Mouse (Mus musculus) MEL (cell line): ENCODE measurements at regions not wholly inside any gene's neighbourhood (a gene's known extent, or its start where the extent isn't known, plus 50 kb on each side); places are given as distances from the start of the nearest gene placed in this dataset.

Experiments
- DNase-seq: peaks from one replicate; pipeline ENCODE4 v3.0.0; 2011; ENCODE audit warnings: low read depth, low spot score
- H3K27ac ChIP-seq: 2 replicates; pipeline ENCODE4 v1.5.1; 2012; ENCODE audit warnings: low read depth, mild to moderate bottlenecking, control low read depth, low read length, moderate library complexity; ENCODE audit not compliant: control insufficient read depth
- H3K27me3 ChIP-seq, 2 experiments: fragments of 150-350 bp in 1 of 2; sonication (generic) in 1 of 2; 2 replicates each; pipeline ENCODE4 v1.6.1; 2012; ENCODE audit warnings: low read length in 2 of 2, mild to moderate bottlenecking in 2 of 2, improper control_type of control experiment in 1 of 2, moderate library complexity in 1 of 2; ENCODE audit not compliant: insufficient read depth in 2 of 2, control insufficient read depth in 1 of 2
- H3K36me3 ChIP-seq, 2 experiments: 2 replicates each; pipeline ENCODE4 v1.6.1; 2012 to 2014; ENCODE audit warnings: low read length in 2 of 2, improper control_type of control experiment in 1 of 2, inconsistent platforms in 1 of 2, mild to moderate bottlenecking in 1 of 2; ENCODE audit not compliant: insufficient read depth in 2 of 2, control insufficient read depth in 1 of 2
- H3K4me1 ChIP-seq, 2 experiments: fragments of 150-350 bp in 1 of 2; sonication (generic) in 1 of 2; 2 replicates each; pipeline ENCODE4 v1.6.1; 2012; ENCODE audit warnings: low read length in 2 of 2, improper control_type of control experiment in 1 of 2, mild to moderate bottlenecking in 1 of 2; ENCODE audit not compliant: insufficient read depth in 2 of 2, control insufficient read depth in 1 of 2
- H3K4me3 ChIP-seq, 2 experiments: fragments of 150-350 bp in 1 of 2; sonication (generic) in 1 of 2; 2 replicates each; pipeline ENCODE4 v1.5.1; 2012; ENCODE audit warnings: low read depth in 2 of 2, low read length in 2 of 2, mild to moderate bottlenecking in 2 of 2, moderate library complexity in 2 of 2, control low read depth in 1 of 2, improper control_type of control experiment in 1 of 2; ENCODE audit not compliant: control insufficient read depth in 1 of 2, insufficient read depth in 1 of 2
- H3K79me2 ChIP-seq: 2 replicates; pipeline ENCODE4 v1.6.1; 2012; ENCODE audit warnings: mild to moderate bottlenecking, low read length, moderate library complexity; ENCODE audit not compliant: control insufficient read depth, poor library complexity, insufficient read depth
- H3K9ac ChIP-seq: 2 replicates; pipeline ENCODE4 v1.6.1; 2012; ENCODE audit warnings: low read depth, mild to moderate bottlenecking, control low read depth, low read length, moderate library complexity; ENCODE audit not compliant: control insufficient read depth, poor library complexity, severe bottlenecking
- H3K9me3 ChIP-seq: fragments of 150-350 bp; sonication (generic); replicated peaks from 2 replicates; pipeline ENCODE4 v1.6.1; 2012; ENCODE audit warnings: mild to moderate bottlenecking, low read length, improper control_type of control experiment, moderate library complexity; ENCODE audit not compliant: insufficient read depth
- BHLHE40 ChIP-seq: IDR thresholded peaks from 2 replicates; pipeline ENCODE4 v1.6.1; 2012; ENCODE audit warnings: low read depth, mild to moderate bottlenecking, inconsistent platforms, low read length, improper control_type of control experiment, borderline replicate concordance
- E2F4 ChIP-seq: IDR thresholded peaks from 2 replicates; pipeline ENCODE4 v1.6.1; 2011; ENCODE audit warnings: low read depth, low read length, improper control_type of control experiment, borderline replicate concordance
- EP300 ChIP-seq, 2 experiments: IDR thresholded peaks; 2 replicates each; pipeline ENCODE4 v1.6.1; 2011; ENCODE audit warnings: improper control_type of control experiment in 2 of 2, low read length in 2 of 2, low read depth in 1 of 2, mild to moderate bottlenecking in 1 of 2
- HCFC1 ChIP-seq: IDR thresholded peaks from 2 replicates; pipeline ENCODE4 v1.6.1; 2012; ENCODE audit warnings: low read depth, mild to moderate bottlenecking, inconsistent platforms, low read length, improper control_type of control experiment, moderate library complexity
- MAZ ChIP-seq: IDR thresholded peaks from 2 replicates; pipeline ENCODE4 v1.6.1; 2012; ENCODE audit warnings: low read depth, mild to moderate bottlenecking, inconsistent platforms, low read length, improper control_type of control experiment
- MEF2A ChIP-seq: IDR thresholded peaks from 2 replicates; pipeline ENCODE4 v1.6.1; 2014; ENCODE audit warnings: low read depth, mild to moderate bottlenecking, inconsistent platforms, low read length, improper control_type of control experiment; ENCODE audit not compliant: poor library complexity, insufficient replicate concordance, severe bottlenecking; ENCODE audit errors: extremely low read depth
- MXI1 ChIP-seq: IDR thresholded peaks from 2 replicates; pipeline ENCODE4 v1.6.1; 2011; ENCODE audit warnings: mild to moderate bottlenecking, low read depth, low read length, improper control_type of control experiment
- MYC ChIP-seq: IDR thresholded peaks from 2 replicates; pipeline ENCODE4 v1.6.1; 2011; ENCODE audit warnings: low read depth, mild to moderate bottlenecking, low read length, improper control_type of control experiment, moderate library complexity
- NELFE ChIP-seq: IDR thresholded peaks from 2 replicates; pipeline ENCODE4 v1.6.1; 2011; ENCODE audit warnings: low read depth, low read length, improper control_type of control experiment
- POLR2AphosphoS5 ChIP-seq: IDR thresholded peaks from 2 replicates; pipeline ENCODE4 v1.6.1; 2012; ENCODE audit warnings: low read depth, borderline replicate concordance, mild to moderate bottlenecking, inconsistent platforms, low read length, moderate library complexity, mixed read lengths
- RAD21 ChIP-seq: IDR thresholded peaks from 2 replicates; pipeline ENCODE4 v1.6.1; 2011; ENCODE audit warnings: mild to moderate bottlenecking, low read depth, low read length, improper control_type of control experiment
- SIN3A ChIP-seq: IDR thresholded peaks from 2 replicates; pipeline ENCODE4 v1.6.1; 2012; ENCODE audit warnings: low read length, improper control_type of control experiment, inconsistent platforms
- SMC3 ChIP-seq: IDR thresholded peaks from 2 replicates; pipeline ENCODE4 v1.6.1; 2011; ENCODE audit warnings: low read depth, low read length, improper control_type of control experiment
- TAL1 ChIP-seq: IDR thresholded peaks from 2 replicates; pipeline ENCODE4 v1.6.1; 2012; ENCODE audit warnings: mild to moderate bottlenecking, inconsistent platforms, low read length, moderate library complexity, mixed read lengths
- UBTF ChIP-seq: IDR thresholded peaks from 2 replicates; pipeline ENCODE4 v1.6.1; 2012; ENCODE audit warnings: low read depth, mild to moderate bottlenecking, inconsistent platforms, low read length, improper control_type of control experiment, moderate library complexity, borderline replicate concordance; ENCODE audit not compliant: insufficient read depth

GRCm38 (mm10) chr16:27723445-27723844 is 334.8 kb downstream of the Ccdc50 start:
- TF ChIP-seq BHLHE40: no peak
- no peak for TF ChIP-seq SMC3
- TF ChIP-seq MAZ: no peak
- no peak for TF ChIP-seq E2F4
- no peak for TF ChIP-seq MEF2A
- TF ChIP-seq RAD21: no peak
- TF ChIP-seq EP300 (IDR thresholded peaks at IDR 0.05; ENCODE audit: low read depth in 1 of 2, low read length in 2 of 2): no peak
- no peak for TF ChIP-seq MYC
- TF ChIP-seq MXI1: no peak
- no peak for TF ChIP-seq NELFE
- TF ChIP-seq UBTF: no peak
- TF ChIP-seq SIN3A: no peak
- TF ChIP-seq TAL1: no peak
- no peak for TF ChIP-seq POLR2AphosphoS5
- no peak for TF ChIP-seq HCFC1
- Histone ChIP-seq H3K9ac (no peak overlapping the region), H3K9me3 (no peaks in the 10 kb centered on the region), H3K36me3 (no peaks in the 10 kb centered on the region), H3K27ac (no peak overlapping the region), H3K79me2 (no peaks in the 10 kb centered on the region), H3K27me3 (no peaks in the 10 kb centered on the region), H3K4me1 (no peaks in the 10 kb centered on the region), H3K4me3 (no peak overlapping the region)
- DNase-seq: no peak
